Mouse (Mus musculus) leukemia stem cell, adult 10-12 weeks (primary cell): ENCODE results near the gene Hfm1. TPM values are rescaled to one million over a fixed set of nuclear protein-coding genes. Genes with fewer than 3 reads are reported as not detected.

Source experiments
- polyA plus RNA-seq: library from polyadenylated mRNA; stranded (reverse); fragments of >175 nt; gene quantifications from 2 replicates; pipeline ENCODE4 v1.2.3, GENCODE M21; 2012; ENCODE audit warnings: low replicate concordance

The Hfm1 gene
- not detected in 2 replicates for polyA plus RNA-seq

DNA sequence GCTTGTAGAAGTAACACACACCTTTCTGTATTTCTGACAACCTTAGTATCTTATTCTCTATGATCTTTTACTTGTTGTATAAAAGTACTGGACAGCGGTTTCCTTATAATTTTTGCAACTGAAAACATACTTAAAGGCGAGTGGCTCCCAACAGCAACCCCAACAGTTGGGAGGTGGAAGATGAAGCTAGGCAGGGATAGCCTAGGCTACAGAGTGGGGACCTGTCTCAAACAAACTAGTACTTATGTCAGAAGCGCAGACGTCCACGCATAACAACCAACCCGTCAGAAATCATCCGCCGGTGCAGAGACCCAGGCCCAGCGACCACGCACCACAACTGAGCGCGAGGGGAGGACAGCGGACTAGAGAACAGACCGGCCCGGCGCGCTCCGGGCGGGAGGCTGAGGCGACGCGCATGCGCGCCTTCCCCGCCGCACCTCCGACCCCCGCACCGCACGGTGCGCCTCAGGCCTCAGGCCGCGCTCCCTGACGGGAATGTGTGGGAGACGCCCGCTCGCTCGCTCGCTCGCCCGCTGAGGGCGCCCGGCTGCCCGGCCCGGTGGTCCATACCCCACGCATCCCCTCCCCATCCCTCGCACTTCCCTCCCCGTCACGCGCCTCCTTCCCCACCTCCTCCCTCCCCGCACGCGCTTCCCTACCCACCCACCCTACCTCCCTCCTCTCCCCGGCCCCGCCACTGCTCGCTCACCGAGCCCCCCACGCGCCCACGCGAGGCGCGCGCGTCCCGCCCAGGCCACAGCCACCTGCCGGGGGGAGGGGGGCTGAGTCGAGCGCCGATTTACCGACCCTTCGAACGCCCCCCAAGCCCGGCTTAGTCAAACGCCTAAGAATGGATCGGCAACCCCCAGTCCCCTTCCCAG is at the start of gene Hfm1:
TSS of gene Hfm1 (minus strand) at position 834 of the 881 bp plus-strand sequence.

DNA sequence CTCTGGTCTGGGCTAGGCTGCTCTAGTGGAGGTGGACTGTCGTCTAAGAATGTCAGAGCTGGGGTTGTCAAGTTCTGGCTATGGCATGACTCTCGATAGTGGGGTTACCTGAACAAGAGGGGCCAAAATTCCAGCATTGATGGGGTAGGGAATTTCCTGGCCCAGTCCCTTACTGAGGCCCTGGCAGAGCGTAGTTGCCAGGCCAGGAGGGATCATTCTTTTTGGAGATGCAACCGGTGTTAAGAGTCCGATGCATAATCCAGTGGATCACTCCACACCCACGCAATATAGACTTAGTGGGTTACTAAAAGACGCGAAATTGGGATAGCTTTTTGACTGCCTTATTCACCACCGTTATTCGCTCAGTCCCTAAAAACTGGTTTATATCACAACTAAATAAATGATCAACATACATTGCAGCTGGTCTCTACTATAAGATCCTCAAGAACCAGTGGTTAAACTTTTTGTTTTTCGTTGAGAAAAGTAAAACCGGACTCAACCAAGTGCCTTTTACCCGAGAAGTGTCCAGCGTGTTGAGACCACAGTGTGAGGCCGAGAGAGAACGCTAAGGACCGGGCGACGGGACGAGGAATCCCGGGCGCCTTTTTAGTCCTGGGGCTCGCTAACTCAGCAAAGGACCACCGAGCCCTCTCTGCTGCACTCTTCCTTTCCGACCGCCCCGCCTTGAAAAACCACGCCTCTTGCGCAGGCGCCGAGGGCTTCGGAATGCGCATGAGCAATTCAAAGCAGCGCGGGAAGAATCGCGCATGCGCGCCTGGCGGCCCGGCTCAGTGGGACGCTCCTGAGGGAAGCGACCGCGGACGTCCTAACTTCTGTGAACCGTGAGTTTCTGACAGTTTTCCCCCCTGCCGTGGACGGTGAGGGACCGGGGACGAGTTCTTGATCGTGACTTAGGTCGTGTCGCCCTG is 37.7 kb upstream of the Hfm1 start, which contains the start of gene Cdc7:
TSS of gene Cdc7 (plus strand) at position 739 of the 929 bp plus-strand sequence.

Other genes with a start within 250 kb of the Hfm1 start
- 29.4 and 58.9 TPM in 2 replicates for gene Zfp644, start 229.0 kb downstream of the Hfm1 start, polyA plus RNA-seq
- 5.9 and 16.2 TPM in 2 replicates for gene Cdc7, start 38.0 kb upstream of the Hfm1 start, polyA plus RNA-seq